Mouse (Mus musculus) retina, adult 2 months (tissue): ENCODE results near the gene Ncs1.

Experiments used
- DNase-seq: peaks from one replicate; pipeline ENCODE4 v3.0.0-alpha.2; 2012; ENCODE audit warnings: low read depth, low spot score

The Ncs1 gene

DNA sequence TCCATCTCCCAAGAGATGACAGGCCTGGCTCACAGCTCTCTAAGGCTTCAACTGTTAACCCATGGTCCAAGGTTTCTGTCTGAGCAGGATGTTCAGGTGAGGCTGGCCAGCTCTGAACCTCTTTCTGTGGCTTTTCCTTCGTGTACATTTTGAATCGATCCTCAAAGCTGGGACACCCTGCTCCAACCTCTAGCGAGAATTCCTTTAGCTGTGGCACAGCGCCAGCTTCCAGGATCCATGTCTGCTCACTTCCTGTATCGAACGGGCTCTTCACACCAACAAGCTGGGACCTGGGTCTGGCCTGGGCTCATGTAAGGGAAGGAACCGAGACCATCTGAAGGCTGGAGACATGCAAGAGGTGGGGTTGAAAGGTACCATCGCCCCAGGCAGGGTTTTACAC lies 1.4 kb upstream of the Ncs1 start:
- no peak for DNase-seq

DNA sequence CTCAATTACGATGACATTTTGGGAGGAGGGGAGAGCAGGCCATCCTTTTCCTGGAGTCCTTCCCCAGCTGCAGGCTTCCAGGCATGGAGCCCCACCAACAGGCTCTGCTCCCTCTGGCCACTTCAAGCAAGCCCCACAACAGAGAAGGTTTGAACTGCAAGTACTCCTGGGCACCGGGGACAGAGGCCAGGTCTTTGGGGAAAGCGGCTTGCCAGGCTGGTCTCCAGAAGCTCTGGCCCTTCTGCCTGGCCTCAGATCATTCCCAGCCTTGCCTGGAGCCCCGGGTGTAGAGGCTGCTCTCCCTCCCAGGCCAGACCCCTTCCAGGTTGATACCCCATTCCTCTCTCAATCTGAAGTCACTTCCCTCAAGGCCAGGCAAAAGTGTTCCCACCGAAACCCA lies 572 bp upstream of the Ncs1 start:
- no peak for DNase-seq

DNA sequence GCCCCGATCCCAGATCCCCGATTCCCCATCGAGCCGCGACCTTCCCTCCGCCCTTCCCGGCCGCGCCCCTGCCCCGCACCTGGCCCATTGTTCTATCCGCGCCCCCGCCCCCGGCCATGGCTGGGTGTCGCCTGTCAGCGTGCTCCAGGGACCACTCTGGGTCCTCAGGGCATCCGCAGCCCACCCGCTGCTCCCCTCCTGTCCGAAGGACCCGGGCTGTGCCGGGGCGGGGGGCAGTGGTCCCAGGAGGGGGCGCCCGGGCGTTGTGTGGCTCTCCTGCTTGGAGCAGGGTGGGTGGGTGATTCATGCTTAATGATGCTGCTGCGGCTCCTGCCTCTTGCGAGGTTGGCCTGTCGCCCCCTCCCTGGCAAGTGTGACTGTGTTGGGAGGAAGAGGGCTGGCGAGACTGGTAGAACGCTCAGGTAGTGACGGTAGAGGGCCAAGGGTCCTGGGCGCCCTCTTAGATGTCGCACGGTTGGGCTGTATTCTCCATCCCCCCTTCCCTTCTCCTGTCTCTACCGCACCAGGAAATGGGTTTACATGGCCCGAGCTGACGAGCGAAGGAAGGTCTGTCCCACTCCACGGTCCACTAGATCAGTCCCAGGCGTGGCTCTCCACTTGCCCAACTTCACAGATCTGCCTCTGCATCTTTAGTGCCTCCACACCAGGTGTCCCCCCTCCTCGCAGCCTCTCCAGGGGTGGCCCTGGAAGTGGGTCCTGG lies 788 bp downstream of the Ncs1 start:
- no peak for DNase-seq

DNA sequence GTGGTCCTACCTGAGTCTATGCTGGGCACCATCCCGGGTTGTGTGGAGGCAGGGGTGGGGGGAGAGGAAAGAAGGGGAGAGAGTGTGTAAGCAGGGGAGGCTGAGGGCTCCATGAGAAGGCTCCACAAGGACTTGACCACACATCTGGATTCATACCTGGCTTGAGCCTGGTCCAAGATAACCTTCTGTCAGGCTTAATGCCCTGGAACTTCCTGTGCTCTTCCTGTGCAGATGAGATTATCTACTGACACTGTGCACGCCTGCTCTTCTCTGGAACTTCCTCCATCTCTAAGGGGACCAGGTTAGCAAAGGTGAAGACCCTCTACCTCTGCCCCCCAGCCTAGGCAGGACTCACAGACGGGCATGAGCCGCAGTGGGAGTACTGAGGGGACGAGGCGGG lies 3.2 kb downstream of the Ncs1 start:
- DNase-seq, result no peak

DNA sequence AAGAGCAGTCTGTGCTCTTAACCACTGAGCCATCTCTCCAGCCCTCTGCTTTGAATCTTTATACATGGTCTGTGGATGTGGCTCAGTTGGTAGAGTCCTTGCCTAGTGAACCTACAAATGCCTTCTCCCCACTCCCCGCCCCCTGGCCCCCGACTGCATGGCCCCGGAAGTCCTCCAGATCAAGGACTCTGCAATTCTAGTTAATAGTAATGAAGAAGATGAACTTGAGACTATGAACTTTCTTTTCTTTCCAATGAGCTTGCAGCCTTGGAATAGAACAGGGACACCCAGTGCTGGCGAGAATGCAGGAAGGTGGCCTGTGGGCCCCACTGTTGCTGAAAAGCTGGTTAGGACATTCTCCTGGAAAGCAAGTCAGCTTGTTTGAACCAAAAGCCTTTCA lies 6.5 kb downstream of the Ncs1 start:
- DNase-seq, result no peak

DNA sequence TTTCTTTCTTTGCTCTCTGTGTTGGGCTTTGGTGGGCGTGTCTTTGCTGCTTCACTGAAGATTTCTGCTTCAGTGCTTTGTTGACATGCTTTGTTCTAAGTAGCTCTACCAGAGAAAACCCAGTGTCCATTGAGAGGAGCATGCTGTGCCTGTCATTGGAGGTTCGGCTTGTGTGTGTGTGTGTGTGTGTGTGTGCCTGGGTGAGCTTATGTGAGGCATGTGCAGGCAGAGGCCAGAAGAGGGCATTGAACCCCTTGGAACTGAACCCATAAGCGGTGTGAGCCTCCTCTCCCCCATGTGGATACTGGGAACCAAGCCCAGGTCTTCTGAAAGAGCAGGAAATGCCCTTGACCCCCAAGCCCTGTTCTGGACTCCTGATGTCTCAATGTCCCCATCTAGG lies 7.8 kb downstream of the Ncs1 start:
- no peak for DNase-seq

DNA sequence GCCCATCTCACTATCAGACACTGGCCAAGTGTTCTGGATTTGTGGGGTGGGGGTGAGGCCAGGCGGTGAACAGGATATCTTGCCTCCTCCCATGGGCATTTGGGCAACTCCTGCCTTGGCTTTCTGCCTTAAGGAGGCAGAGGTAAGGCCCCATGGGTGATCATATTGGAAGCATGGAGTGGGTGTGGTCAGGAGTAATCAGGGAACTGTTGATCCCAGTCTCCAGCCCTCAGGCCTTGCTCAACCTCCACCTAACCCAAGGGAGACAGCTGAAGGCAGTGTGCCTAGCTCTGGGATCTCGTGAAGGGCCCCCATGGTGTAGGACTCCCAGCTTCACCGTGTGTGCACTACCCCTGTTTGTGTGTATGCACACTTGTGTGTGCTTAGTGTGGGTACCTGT lies 9.2 kb downstream of the Ncs1 start:
- DNase-seq, result no peak

DNA sequence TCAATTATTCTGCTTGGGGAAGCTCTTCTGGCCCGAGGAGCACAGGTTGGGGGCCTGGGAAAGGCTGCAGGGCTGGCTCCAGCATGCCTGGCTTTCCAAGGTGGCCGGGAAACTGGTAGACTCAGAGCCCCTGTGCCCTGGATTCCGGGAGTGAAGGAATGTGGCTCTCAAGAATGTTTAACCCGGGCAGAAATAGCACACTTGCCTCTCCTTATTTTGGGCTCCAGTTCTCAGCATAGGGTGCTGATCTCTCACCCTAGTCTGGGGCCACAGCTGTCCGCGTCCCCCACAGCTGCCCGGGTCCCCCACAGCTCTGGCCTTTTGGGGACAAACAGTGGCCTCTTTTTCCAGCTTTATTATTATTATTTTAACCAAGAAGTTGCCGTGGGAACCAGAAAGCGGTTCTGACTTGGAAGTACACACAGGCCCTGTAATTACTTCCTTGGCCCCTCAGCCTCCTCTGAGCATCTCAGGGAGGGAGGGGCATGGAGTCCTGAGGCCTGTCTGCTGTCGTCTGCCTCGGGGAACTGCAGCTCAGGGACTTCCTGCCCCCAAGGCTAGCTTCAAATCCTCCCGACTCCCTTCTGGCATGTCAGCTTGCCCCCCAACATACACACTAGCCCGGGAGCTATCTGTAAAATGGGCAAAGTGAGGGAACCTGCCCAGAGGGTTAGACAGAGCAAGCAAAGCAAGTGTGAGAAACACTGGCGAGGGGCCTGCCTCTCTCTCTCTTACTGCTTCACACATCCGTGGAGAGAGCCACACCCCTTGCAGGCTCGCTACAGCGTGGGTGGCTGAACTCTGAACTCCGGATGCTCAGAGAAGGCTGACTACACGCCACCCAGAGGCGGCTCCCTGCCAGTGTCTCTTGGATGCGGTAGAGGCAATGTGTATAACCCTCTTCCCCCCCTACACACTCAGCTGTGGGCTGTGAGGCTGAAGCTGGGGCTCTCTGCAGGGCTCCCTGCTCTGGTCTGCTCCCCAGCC lies 10.6 kb downstream of the Ncs1 start:
- DNase-seq, result no peak

DNA sequence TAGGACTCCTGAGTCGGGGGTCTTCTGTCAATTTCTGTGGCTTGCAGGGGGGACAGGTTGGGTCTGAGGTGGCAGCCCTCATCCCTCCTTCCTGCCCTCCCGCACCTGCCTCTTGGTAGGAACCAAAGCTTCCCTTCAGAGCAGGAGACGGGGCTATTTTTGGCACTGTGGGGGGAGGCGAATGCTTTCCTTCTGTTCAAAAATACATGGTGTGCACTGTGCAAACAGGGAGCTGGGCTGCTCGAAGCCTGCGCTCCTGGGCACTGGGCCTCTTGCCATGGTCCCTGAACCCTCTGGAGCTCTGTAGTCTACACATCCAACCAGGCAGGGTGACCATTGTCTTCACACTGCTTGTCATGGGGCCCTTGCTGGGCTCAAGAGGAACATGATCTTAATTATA lies 11.5 kb downstream of the Ncs1 start:
- DNase-seq, result no peak

DNA sequence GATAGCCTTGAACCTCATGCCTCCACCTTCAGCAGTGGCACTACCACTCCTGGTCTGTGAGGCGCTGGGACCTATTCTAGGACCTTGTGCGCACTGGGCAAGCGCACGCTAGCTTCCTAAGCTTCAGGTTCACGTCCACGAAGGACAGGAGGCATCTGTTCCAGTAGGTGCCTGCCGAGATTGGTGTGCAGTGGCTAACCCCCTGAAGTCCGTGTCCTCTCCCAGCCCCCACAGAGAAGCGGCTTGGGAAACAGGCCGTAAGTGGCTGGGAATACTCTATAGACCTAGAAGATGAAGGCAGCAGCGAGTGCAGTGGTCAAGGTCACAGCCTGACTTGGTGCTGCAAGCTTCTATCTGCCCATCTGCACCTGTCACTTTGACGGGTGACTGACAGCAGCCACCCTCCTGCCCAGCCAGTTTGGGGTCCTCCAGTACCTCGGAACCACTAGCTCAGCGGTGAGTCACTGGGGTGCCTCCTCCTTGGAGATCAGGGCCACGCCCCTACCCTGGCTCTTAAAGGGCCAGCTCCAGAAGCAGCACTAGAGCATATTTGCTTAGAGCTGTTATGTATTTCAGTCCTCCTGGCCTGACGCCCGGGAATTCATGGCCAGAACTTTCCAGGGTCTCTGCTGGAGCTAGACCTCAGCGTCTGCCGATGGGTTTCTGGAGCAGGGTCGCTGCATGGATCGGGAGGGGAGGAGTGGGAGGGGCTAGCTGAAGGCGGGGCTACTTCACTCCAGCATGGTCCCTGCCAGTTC lies 13.2 kb downstream of the Ncs1 start:
- DNase-seq, result no peak

DNA sequence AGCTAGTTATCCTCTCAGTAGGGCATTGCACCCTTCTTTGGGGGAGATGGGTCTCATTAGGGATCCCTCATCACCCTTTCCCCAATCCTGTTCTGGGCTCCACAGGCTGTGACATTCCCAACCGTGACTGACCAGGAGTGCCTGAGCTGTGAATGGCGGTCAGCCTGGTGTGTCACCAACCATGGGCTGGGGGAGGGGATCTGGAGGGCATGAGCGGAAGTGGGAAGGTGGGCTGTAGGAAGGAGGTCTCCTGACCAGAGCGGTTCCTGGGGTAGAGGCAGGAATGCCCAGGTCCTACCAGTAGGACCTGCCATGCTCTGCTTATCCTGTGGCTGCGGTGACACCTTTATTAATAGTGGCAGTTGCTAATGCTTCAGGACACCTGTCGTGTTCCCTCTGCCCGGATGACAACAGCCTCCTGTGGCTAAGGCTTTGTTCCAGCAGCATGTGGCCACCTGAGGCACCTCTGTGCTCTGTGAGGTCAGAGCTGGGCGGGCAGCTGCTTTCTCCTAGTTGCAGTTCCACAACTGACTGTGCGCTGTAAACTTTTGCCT lies 13.8 kb downstream of the Ncs1 start:
- no peak for DNase-seq

DNA sequence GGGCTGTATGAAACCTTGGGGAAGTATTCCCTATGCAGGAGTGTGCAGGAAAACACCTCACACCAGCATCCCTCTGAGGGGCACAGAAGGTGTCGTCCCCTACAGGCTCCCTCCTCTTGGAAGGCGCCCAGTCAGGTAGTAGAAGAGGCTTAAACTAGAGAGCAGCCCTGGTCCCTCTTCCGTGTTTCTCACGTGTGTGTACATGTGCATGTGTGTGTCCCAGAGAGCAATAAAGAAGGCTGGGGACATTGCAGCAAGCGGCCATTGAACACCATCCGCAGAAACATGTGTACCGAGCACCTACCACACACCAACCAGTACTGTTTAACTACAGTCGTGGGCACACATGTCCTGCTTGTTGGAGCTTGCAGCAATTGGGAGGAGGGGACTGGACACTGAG lies 14.9 kb downstream of the Ncs1 start:
- DNase-seq, result no peak

DNA sequence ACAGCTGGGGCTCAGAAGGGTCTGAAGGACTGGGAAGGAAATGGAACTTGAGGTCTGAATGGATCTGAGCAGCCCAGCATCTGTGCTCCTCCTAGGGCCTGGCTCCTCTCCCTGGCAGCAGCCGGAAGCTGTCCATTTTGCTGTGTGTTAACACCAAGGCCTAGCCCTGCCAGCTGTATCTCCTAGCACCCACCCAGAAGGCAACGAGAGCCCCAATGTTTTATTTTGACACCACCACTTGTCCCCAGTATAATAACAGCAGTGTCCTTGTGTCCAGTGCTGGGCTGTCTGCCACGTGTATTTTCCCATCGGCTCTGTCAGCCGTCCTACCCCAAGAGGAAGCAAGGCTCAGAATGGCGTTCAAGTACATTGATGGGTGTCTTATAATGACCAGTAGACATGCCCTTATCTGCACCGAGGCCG lies 17.4 kb downstream of the Ncs1 start:
- DNase-seq, result no peak

DNA sequence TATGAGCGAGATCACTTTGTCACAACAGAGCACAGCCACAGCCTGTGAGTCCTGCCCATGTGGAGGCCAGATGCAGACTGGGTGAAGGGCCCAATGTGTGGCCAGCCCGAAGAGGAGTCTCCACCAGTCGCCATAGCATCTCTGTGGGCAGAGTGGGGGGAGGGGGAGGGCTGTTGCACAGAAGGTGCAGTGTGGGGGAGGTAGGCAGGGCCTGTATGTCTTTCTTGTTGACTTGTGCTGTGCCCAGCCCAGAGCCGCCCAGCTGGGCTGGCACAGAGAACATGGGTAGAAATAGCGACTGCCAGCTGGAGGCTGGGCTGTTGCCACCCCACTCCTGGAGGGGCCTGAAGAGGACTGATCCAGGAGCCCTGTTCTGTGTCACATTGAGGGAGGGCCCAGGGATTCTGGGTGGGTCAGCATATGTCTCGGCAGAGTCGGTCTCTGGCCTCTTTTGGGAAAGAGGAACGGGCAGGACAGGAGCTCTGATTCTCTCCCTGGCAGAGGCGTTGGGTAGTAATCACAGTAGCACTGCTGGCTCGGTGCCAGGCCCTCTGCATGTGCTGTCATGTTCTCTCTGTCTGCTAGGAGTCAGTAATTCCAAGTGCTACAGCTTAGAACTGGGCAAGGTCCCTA lies 18.2 kb downstream of the Ncs1 start:
- no peak for DNase-seq

DNA sequence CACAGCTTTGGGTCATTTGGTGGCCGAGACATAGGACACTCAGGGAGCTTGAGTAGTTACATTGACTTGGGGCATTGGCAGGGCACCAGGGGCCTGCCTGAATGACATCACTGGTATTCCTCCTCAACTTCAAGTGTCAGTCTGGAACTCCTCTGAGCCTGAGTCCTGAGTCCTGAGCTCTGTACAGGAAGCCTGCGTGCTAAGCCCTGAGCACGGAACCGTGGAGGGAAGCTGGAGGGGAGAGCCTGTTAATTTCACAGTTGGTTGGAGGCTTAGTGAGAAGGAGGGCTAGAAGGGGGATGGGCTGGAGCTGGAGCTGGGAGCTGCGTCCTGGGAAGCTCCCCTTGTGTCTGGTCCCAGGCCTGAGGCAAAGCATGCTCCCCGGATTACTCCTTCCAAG lies 21.8 kb downstream of the Ncs1 start:
- DNase-seq, result no peak

DNA sequence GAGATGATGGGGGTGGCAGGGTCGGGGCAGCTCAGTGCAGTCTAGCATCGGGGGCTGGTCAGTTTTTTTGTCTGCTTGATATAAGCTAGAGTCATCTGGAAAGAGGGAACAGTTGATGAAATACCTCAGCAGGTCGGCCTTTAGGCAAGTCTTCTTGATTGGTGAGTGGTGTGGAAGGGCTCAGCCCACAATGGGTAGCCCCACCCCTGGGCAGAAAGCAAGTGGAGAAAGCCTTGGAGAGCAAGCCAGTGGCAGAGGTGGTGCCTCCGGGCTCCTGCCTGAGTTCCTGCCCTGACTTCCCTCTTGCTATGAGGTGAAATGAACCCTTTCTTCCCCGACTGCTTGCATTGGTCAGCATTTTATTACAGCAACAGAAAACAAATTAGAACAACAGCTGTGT lies 23.0 kb downstream of the Ncs1 start:
- no peak for DNase-seq

DNA sequence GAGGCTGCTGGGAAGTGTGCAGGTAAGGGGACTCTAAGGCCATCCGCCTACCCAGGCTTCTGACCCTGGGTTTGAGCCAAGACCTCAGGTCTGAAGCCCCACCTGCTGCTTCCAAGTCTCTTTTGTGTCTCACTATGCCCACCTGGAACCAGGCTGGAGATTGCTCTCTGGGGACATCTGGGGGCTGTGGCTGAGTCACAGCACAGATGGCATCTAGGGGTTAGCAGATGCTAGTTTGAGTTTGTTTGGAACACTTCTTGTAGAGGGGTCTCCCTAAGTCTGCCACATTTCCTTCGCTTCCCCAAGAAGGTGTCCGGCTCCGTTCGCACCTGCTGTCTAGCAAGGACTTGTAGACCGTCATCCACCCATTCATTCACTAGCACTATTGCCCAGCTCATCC lies 23.6 kb downstream of the Ncs1 start:
- no peak for DNase-seq

DNA sequence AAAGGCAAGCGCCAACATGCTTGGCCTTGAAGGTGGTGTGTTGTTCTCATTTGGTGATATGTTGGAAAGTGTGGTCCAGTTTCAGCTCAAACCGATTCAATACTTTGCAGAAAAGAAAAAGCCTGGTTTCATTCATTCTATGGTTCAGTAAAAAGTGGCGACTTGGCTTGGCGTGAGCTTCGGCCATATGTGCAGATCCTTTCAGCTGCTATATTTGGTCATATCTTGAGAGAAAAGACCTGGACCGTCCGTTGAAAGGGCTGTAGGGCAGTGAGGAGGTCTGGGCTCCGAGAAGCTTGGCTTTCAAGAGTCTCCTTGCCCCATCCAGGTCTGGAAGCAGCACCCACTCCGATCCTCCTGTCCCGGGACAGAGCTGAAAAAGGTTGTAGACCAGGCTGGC lies 24.2 kb downstream of the Ncs1 start:
- no peak for DNase-seq

DNA sequence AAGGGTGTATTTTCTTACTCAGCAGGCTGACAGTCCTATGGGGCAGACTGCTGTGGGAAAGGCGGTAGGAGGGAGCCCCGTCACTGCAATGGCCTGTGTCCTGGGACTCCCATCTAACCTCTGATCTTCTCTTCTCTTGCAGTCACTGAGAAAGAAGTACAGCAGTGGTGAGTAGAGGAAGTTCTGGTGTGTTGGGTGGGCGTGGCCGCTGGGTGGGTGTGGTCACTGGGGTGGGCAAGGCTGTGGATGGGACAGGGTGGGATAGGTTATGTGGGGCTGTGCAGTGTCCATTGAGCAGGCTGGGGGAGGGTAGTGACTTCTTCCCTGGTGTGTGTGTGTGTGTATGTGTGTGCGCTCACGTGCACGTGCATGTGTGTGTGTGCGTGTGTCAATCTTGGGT lies 24.8 kb downstream of the Ncs1 start:
- DNase-seq, result no peak

DNA sequence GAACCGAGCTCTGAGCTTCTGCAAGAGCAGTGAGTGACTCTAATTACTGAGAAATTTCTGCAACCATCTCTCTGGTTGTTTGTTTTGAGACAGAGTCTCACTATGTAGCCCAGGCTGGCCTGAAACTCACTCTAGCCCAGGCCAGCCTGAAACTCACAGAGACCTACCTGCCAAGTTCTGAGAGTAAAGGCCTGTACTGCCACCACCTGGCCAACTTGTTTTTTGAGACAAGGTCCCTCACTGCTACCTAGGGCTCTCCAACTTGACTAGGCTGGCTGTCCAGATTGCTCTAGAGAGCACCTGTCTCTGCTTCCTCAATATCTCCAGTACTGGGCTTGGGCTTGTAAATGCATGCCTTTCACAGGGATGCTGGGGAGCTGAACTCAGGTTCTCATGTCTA lies 25.4 kb downstream of the Ncs1 start:
- DNase-seq, result no peak

DNA sequence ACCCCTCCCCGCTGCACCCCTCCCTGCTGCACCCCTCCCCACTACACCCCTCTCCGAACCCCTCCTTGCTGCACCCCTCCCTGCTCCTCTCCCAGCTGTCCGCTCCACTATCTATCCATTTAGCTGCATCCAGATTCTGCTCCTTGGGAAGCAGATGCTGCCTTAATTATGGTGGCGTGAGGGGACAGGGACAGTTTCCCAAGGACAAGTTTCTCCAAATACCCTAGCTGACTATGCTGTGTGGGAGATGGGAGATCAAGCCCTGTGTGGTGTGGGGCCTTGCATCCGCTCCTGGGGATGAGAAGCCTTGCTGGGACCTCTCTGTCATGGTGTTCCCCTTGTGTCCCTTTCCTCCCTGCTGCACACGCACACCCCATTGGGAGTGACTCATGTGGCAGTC lies 29.4 kb downstream of the Ncs1 start:
- no peak for DNase-seq

DNA sequence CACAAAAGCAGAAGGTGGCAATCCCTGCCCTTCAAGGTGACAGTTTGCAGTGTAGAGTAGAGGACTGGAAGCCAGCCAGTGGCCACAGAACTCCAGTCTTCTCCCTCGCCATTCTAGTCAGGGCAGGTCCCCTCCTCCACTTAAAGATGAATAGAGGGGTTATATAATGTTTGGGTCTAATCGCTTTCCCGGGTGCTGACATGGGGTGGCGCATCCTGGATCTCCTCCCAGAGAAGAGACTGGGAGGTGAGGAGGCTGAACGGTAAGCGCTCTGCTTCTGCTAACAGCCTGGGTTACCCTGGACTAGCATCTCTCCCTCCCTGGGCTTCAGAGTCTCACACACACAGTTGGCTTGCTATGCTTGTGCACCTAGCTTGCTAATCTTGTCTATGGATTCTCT lies 32.2 kb downstream of the Ncs1 start:
- DNase-seq, result no peak
